Mouse (Mus musculus) urinary bladder, adult 18-20 months (tissue): ENCODE measurements at regions not wholly inside any gene's neighbourhood (a gene's known extent, or its start where the extent isn't known, plus 50 kb on each side); places are given as distances from the start of the nearest gene placed in this dataset.
"Not testable (repeated sequence)": the region's sequence is repeated elsewhere in the genome, so short reads cannot be mapped to it uniquely, and the experiment has no call there.

ENCODE experiments used
- DNase-seq, 2 experiments: peaks; one replicate each; pipeline ENCODE4 v3.0.0; 2022; ENCODE audit warnings: low spot score in 2 of 2, mixed read lengths in 2 of 2

GRCm38 (mm10) chr5:75405496-75405895, 169.2 kb upstream of the Kit start:
- DNase-seq = no peak

GRCm38 (mm10) chr5:75407686-75408085, 167.0 kb upstream of the Kit start:
- no peak for DNase-seq

GRCm38 (mm10) chr5:75410240-75411186, 164.2 kb upstream of the Kit start:
- no peak for DNase-seq

GRCm38 (mm10) chr5:75419282-75419681, 155.4 kb upstream of the Kit start:
- DNase-seq = not testable (repeated sequence)

GRCm38 (mm10) chr5:75432885-75433284, 141.8 kb upstream of the Kit start:
- no peak for DNase-seq

- no peak for DNase-seq
Observed at GRCm38 (mm10) chr5:75437924-75438323, 136.8 kb upstream of the Kit start.

GRCm38 (mm10) chr5:75444024-75444604, 130.6 kb upstream of the Kit start:
- DNase-seq = no peak

GRCm38 (mm10) chr5:75446386-75446785, 128.3 kb upstream of the Kit start:
- no peak for DNase-seq

GRCm38 (mm10) chr5:75449913-75450525, 124.7 kb upstream of the Kit start:
- DNase-seq = no peak

- DNase-seq = no peak
Observed at GRCm38 (mm10) chr5:75450564-75450963, 124.2 kb upstream of the Kit start.

- no peak for DNase-seq
Observed at GRCm38 (mm10) chr5:75451081-75451480, 123.6 kb upstream of the Kit start.

GRCm38 (mm10) chr5:75451693-75452092, 123.0 kb upstream of the Kit start:
- peak; percentile 57 to 59 for DNase-seq

- DNase-seq = no peak
Observed at GRCm38 (mm10) chr5:75453757-75454390, 120.8 kb upstream of the Kit start.

GRCm38 (mm10) chr5:75454961-75455541, 119.7 kb upstream of the Kit start:
- no peak for DNase-seq

GRCm38 (mm10) chr5:75457403-75457802, 117.3 kb upstream of the Kit start:
- no peak for DNase-seq

GRCm38 (mm10) chr5:75458317-75458716, 116.4 kb upstream of the Kit start:
- no peak for DNase-seq

- no peak for DNase-seq
Observed at GRCm38 (mm10) chr5:75459758-75460354, 114.9 kb upstream of the Kit start.

- no peak for DNase-seq
Observed at GRCm38 (mm10) chr5:75460414-75461025, 114.2 kb upstream of the Kit start.

- DNase-seq = no peak
Observed at GRCm38 (mm10) chr5:75461368-75461767, 113.3 kb upstream of the Kit start.

- DNase-seq = no peak
Observed at GRCm38 (mm10) chr5:75463591-75463990, 111.1 kb upstream of the Kit start.

- no peak for DNase-seq
Observed at GRCm38 (mm10) chr5:75465701-75466100, 109.0 kb upstream of the Kit start.
